Mouse (Mus musculus) cerebellum, adult 11-12 months (tissue): ENCODE results near the gene Psma1.

Experiments used
- DNase-seq: peaks from one replicate; pipeline ENCODE4 v3.0.0; 2022

The Psma1 gene

DNA sequence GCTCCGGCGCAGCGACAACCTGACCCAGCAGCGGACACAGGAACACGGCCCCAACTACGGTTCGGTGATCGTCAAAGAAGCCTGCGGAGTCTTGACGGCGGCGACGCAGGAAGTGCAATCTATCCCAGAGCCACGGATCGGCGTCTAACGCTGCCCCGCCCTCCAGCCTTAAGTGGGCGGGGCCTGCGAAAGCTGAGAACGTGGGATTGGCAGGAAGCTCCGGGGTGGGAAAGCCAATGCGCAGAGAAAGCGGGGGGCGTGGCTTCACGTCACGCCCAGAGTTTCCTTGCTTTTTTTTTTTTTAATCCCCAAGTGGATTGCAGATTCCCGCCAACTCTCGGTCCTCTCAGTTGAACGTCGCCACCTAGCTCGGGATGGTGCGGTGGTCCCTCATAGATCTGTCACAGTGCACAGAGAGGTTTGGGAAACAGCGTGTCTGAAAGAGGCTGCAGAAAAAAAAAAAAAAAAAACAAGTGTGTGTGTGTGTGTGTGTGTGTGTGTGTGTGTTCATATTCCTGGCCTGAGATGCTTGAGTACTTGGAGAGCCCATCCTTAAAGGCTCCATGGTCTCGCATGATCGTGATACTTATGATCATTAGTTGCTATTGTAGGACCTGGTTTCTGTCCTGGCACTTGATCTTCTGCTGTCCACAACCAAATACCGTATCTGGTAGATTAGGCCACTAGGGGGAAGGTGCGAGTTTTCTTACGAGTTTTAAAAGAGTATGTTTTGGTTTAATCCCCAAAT lies at the start of gene Psma1:
Psma1 (minus strand) TSS at position 114 of the 748 bp plus-strand sequence.
- DNase-seq, result peak; percentile 97

DNA sequence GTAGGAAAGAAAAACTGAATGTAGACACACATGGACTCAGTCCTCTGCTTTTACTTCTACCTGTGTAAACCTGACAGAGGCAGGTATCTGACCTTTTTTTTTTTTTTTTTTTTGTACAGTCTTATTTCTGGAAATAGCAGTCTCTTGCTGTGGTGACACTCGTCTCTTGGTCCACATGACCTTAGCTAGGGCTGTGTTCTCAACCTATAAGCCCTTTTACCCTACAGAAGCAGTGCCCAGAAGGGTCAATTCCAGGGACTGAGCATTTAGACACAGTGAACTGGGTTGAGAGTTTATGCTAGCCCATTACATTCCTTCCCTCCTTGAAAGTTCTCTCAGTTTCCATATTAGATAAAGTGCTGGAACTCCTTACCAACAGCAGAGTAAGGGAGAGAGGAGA lies 47.6 kb upstream of the Psma1 start:
- DNase-seq, result no peak

DNA sequence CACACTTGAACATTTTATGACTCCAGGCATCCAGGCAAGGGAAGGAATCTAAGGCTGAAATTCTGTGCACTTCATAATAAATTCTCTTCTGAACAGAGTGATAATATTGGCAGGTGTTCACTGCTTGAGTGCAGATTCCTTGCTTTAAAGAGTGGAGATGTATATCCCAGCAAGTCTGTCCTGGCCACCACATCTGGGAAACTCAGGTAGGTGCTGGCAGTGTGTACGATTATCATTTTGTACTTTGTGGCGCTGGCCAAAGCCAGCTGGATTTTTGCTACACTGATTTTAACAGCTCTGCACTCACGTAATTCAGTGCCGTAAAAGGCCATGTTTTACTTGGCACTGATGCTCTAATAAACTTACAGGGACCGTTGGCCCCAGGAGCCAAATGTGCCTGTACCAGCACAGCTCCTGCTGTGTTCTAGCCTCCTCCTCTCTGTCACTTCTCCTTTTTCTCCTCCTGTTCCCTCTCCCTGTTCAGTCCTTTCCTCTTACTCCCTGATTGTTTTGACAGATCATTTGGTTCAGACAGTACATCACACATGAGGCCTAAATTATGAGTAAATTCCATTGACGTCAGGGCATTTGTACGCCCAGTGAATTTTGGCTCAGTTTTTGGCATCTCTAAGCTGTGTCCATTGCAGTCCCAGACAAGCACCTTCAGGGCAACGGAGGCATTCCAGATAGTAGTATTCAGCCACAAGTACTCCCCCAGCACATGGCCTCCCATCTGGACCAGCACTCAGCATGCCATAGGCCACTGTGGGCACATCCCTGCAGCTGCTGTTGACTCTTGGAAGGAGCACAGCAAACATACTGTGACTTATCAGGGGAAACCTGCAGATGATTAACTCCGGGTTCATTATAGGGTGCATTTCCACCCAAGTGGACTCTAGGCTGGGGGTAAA lies 46.9 kb upstream of the Psma1 start:
- peak; percentile 23 for DNase-seq

- DNase-seq, result no peak
These were observed 45.9 kb upstream of the Psma1 start for GRCm38 (mm10) chr7:114321694-114322372.

DNA sequence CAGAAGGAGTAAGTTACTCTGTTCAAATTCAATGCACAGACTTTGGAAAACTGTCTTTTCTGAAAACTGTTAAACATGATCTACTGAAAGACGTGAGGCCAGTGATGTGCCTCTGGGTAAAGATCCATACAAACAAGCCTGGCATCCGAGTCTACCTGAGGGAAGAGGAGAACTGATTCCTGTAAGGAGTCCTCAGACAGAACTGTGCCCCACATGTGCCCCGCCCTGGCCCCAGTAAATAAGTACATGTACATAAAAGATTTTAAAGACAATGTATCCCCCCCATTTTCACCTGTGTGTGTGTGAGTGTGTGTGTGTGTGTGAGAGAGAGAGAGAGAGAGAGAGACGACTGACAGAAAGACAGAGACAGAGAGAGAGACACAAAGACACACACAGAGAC lies 42.0 kb upstream of the Psma1 start:
- no peak for DNase-seq

- DNase-seq, result no peak
These were observed 41.5 kb upstream of the Psma1 start for GRCm38 (mm10) chr7:114317389-114317792.

DNA sequence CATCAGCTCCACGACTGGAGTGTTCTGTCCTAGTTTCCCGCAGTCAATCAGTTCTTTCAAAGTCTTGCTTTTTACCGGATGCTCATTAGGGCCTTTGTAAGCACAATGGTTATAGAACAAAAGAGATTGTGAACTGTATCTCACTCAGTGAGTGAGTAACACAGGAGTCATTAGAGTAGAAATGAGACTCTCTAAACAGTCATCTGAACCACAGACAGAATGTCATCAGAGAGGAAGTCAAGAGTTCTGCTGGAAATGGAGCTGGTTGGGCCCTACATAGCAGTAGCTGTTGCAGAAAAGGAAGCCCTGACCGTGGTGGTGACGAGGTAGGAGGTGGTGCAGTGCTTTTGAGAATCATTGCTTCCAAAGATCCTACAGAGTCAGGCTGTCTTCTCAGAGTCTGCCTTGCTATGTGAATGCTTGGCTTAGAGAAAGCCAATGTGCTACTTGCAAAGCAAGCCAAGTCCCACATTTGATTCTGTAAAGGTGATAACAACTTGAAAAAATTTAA lies 40.5 kb upstream of the Psma1 start:
- no peak for DNase-seq

GRCm38 (mm10) chr7:114311209-114311608 lies 35.3 kb upstream of the Psma1 start:
- no peak for DNase-seq

- no peak for DNase-seq
These were observed 33.1 kb upstream of the Psma1 start for GRCm38 (mm10) chr7:114309020-114309419.

DNA sequence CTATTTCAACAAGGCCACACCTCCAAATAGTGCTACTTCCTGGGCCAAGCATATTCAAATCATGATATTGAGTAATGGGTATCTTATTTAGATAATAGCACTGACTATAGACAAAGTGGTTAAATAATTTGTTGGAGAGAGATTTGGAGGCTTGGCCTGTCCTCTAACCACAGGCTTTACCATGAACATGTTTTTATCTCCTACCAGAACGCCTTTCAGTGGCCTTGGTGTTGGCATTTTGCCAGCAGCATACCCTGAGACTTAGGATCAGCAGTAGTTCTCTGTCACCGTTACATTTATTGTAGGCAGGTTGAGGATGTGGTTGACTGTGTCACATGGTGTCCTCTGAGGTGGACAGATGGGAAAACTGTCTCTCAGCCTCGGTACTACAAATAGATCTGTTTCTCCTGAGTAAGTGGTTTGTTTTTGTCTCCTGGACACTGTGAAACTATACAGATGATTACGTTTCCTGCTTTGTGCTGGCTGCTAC lies 25.4 kb upstream of the Psma1 start:
- DNase-seq, result no peak

DNA sequence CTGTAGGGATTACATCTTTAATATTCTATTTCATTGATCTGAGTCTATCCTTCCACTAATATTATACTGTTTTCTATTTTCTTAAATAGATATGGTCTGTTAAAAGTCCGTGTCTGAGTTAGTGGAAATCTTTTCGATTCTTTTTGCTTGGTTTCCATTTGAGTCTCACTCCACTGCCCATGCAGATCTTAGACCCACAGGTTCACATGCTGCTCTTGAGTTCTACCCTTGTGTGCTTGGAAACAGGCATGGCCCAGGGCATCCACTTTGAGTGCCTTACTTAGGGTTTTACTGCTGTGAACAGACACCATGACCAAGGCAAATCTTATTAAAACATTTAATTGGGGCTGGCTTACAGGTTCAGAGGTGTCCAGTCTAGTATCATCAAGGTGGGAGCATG lies 24.9 kb upstream of the Psma1 start:
- DNase-seq, result no peak

- no peak for DNase-seq
These were observed 23.3 kb upstream of the Psma1 start for GRCm38 (mm10) chr7:114299247-114299646.

DNA sequence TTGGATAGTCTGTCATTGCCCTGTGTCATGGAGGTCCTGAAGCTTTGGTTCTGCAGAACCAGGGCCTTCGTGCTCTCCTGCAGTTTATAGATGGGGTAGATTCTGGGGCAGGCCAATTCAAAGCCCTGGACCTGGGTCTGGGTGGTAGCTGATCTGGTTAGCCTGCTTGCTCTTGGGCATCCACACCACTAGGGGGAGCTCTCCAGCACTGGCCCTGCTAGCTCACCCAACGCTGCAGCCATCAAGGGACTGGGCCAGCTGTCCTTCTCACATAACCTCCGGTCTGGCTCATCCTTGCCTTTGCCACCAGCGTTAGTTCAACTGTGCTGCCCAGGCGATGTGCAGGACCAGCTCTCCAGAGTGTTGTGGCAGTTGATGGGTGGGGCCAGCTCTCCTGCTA lies 18.8 kb upstream of the Psma1 start:
- DNase-seq, result no peak

DNA sequence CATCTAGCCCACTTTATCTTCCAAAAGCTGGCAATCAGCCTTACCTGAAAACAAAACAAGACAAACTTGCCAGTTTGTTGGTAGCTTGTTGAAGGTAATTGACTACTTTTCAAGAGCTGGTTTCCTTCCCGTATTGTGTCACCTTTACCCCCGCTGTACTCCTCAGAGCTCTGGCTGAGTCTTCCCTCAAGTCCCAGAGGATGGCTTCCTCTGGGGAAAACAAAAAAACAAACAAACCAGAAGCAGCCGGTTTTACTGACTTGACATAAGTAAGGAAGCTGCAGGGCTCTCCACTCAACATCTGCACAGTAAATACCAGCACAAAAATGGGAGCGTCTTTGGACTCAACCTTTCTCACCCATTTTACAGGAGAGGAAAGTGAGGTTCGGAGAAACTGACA lies 18.0 kb upstream of the Psma1 start:
- no peak for DNase-seq

DNA sequence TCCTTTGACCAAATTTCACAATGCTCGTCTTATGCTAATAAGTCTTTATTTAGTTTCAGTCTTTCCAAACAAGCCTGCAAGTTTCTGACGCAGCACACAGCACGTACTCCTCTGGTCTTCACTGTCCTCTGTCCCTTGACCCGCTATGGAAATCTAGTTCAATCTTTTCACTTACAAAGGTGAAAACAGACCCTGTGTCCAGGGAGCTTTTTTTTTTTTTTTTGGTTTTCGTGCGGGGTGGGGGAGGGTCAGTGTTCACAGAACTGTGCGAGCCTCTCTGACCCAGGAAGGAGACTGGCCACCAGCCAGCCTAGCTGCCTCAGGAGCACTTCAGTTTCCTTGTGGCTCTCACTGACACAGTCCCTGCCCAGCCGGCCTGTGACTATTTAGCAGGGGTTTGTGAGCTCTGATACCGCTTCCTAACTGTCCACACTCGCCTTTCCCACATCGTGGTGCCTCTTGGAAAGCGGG lies 16.6 kb upstream of the Psma1 start:
- DNase-seq, result peak; percentile 85

DNA sequence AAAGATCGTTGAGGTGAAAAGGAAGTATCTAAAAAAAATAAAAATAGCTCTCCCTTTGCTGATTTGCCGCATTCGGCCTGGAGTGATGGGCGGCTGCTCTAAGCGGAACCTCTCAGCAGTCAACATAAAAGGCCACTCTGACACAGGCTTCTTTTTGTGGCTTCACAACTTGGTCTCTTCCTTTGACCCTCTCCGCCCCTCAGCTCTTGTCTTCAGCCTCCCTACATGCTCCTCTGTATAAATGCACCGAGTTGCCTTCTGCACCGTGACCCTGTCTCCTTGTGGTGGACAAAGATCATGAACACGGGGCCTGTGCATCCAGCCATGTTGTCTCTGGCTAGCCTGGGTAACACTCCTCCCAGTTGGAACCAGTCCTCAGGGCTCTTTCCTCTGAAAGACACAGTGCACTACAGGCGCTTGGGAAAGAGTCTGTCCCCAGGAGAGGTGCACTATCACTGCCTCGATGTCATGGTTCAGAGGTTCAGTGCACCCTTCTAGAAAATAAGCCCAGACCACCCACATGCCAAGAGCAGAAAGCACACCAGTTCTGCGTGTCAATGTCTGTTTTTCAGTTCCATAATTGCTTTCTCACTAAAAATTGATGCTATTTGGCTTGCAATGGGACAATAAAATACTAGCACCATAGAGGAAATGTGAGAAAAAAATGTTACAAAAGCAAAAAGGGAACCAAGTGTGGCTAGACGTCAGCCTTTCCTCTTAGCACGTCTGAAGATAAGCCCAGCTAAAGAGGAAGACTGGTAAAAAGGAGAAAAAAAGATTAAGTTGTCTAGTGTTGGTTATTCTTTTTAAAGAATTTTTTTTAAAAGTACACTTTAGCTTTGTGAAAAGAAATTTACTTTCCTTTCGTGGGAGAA lies 15.8 kb upstream of the Psma1 start:
- DNase-seq, result peak; percentile 53

DNA sequence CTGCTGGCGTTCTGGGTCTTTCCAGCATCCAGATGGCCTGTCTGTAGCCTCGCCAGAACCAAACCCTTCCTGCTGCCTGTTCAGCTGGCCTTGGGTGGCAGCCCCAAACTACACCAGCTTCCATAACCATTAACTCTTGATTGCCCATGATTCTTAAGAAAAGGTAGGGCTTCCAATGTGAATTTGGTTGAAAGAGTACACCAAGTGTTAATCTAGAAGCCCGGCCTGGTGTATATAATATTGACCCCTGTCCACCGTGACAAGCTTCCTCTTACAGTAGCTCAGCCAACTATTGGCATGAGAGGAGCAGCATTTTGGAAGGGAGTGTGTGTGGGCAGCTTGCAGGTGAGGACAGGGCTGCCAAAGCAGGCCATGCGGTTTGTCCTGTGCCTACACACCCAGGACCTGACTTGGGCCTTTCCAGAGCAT lies 14.2 kb upstream of the Psma1 start:
- peak; percentile 96 for DNase-seq

DNA sequence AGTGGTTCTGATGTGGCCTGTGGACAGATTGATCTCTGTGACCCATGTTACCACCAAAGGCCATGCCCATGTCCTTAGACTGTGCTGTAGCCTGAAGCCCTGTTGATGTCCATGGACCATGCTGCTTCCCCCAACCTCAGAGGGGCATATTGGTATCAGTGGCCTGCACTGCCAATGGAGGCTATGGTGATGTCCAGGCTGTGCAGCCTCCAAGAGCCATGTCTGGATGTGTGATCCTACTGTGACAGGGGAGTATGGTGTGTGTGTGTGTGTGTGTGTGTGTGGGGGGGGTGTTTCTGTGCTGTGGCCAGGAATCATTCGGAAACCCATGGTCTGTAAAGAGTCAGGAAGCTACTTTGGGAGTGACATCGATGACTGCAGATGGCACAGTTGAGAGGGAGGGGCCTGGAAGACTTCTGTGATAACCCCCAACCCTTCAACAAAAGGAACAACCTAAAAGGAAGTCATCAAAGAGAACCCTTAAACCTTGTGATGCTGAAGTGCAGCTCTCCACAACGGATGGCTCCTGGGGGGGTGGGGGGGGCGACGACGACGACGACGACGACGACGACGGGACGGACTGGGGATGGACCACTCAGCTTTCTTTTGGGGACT lies 8.5 kb upstream of the Psma1 start:
- DNase-seq, result no peak

DNA sequence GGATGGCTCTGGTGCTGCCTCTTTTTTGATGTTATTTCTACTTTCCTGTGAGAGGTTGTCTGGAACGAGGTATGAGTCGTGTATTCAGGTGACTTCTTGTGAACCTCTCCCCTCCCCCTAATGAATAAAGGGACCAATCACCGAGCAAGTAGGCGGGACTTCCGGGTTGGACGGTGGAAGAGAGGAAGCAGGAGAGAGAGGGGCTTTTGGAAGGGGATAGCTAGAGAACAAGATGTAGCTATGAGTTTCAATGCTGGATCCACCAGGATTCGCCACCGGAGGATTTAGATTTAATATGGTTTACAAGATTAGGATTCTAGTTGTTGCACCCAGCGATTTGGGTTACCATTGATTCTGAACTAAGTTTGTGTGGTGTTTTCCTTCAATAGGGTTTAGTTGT lies 7.1 kb upstream of the Psma1 start:
- DNase-seq, result no peak

DNA sequence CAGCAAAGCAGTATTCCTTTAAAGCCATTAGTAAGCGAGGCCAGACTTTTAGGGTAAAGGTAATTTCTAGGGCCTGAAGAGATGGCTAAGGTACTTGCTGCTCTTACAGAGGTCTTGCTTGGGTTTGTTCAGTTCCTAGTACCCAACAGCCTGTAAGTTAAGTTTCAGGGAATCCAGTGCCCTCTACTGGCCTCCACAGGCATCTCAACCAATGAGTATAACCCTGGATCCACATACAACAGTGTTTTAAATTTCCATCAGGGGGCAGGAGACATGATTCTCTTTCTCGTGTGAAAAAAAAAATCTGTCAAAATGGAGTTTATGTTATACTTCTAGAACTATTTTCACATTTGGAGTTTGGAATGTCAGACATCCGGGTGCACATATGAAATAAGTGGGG lies 5.8 kb upstream of the Psma1 start:
- no peak for DNase-seq

- DNase-seq, result no peak
These were observed 430 bp downstream of the Psma1 start for GRCm38 (mm10) chr7:114275372-114276004.
